Mouse (Mus musculus) retina, embryonic 14.5 days (tissue): ENCODE data around the gene Nlk.
"Not testable (repeated sequence)": the region's sequence is repeated elsewhere in the genome, so short reads cannot be mapped to it uniquely, and the experiment has no call there.

Experiments
- DNase-seq: peaks from one replicate; pipeline ENCODE4 v3.0.0-alpha.2; 2015; ENCODE audit warnings: low spot score

The Nlk gene

GRCm38 (mm10) chr11:78595773-78596172, 101.4 kb downstream of the Nlk start:
- no peak for DNase-seq

DNA sequence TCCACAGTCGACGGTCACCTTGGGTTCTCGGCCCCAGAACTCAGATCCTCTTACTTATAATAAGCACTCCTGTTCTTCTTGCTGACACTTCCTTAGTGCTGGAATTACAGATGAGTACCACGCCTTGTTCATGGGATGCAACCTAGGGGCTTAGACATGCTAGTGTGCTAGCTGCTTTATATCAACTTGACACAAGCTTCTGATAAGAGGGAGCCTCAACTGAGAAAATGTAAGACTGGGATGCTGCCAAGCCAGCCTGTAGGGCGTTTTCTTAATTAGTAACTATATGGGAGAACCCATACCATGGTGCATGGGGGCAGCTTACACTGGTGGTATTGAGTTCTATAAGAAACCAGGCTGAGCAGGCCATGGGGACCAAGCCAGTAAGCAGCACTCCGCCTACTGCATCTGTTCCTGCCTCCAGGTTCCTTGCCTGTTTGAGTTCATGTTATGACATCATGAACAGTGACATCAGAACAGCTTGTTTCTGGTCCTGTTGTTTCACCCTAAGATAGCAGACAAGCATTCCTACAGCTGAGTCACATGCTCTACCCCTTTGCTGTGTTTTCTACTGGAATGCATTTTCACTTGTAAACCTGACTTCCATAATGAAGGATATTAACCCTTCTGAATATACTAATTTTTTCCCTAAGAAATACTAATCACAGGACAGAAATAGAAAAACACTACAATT, 102.8 kb downstream of the Nlk start:
- no peak for DNase-seq

DNA sequence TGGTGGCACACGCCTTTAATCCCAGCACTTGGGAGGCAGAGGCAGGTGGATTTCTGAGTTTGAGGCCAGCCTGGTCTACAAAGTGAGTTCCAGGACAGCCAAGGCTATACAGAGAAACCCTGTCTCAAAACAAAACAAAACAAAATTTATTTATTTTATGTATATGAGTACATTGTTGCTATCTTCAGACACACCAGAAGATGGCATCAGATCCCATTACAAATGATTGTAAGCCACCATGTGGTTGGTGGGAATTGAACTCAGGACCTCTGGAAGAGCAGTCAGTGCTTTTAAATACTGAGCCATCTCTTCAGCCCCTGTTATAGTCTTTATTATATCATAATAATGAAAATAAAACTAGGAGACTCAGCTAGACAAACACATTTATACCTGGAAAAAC, 109.5 kb downstream of the Nlk start:
- not testable (repeated sequence) for DNase-seq

DNA sequence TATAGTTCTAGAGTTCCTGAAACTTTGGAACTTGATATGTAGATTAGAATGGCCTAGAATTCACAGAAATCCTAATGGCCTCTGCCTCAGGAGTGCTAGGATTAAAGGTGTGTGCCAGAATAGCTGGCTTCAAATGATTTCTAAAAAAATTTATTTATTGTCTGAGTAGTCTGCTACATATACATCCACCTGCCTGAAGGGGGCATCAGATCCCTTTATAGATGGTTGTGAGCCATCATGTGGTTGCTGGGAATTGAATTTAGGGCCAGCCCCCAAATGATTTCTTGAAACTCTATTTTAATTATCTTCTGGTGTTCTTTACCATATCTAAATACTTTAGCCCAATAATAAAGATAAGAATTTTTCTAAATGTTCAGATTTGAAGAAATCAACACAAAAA, 111.1 kb downstream of the Nlk start:
- no peak for DNase-seq

- no peak for DNase-seq
Measured at GRCm38 (mm10) chr11:78582848-78583247, 114.3 kb downstream of the Nlk start.

DNA sequence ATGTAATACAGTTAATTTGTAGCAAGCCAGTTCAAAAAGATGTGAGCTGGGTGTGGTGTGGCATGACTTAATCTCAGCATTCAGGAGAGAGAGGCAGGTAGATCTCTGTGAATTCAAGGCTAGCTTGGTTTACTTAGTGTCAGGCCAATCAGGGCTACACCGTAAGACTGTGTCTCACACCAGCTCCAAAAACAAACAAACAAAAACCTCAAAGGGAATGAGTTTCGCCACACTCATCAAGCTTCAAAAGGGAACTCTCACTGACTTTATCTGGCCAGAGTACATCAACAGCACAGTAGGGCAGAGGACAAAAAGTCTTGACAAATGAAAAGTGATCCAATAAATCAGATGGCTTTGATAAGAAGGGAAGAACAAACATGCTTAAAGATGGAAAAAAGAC, 122.2 kb downstream of the Nlk start:
- no peak for DNase-seq

GRCm38 (mm10) chr11:78574536-78574935, 122.6 kb downstream of the Nlk start:
- no peak for DNase-seq

GRCm38 (mm10) chr11:78574031-78574430, 123.1 kb downstream of the Nlk start:
- DNase-seq: not testable (repeated sequence)

DNA sequence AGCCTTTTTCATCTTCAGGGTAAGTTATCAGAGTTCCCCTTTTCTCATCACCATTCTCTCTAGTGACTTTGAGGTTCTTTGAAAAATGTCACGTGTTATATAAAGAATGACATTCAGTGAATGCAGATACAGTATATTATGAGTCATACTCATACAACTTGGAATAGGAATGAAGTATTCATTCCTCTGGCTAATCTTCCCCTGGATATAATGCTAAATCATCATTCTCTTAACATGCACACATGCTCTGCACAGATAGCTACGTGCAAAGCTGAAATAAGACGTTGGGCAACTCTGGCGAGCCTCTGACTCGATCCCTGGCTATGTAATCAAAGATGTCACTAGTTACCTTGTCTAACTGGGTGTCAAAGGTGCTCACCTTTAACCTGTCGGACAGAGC, 125.3 kb downstream of the Nlk start:
- DNase-seq: no peak

DNA sequence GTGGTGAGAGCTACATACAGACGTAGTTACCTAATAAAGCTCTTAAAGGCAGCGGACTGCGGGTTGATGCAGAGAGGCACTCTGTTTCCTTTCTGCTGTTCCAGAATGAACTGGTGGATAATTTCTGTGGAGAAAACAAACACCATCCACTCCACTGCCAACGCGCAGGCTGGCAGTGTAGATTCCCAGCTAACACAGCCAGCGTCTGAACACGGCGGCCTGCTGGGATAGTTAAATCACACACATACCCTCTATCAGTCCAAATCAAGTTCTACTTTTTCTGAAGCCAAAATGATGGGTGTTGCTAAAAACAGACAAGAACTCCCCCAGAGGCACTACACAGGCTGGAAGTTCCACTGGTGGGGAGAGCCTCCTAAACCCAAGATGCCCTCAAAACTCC, 125.7 kb downstream of the Nlk start:
- DNase-seq: no peak

- DNase-seq: no peak
Measured at GRCm38 (mm10) chr11:78569806-78570205, 127.4 kb downstream of the Nlk start.

DNA sequence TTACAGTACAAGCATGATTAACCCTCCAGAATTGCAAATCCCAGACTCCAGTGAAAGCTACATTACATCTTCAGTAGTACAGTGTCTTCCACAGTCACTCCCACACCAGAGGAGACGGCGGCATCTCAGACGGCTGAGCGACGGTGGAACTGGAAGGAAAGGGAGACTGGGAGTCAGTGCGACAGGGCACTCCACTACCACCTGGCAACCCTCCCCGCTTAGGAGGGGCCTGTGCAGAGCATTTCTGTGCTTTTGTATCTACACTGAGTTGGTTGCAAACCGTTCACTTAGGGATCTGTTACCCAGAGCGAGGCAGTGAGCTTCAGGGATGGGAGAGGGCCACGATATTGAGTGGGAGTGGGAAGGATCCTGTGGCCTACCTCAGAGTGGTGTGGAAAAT, 128.3 kb downstream of the Nlk start:
- DNase-seq: no peak

DNA sequence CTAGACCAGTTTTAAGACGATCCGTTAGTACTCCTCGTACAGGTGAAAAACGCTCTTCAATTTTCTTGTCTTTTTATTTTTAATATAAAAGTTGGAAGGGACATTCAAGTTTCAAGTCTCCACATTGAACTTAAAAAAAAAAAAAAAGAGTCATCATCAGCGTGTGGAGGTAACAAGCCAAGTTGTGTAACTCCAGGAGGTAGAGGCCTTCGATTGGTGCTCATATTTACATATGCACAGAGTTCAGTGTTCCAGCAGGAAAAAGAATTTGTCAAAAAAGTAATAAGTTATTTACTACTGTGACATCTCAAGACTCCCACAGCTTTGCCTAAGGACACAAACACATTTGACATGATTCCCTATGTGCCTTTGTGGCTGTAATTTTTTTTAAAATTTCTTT, 129.6 kb downstream of the Nlk start:
- no peak for DNase-seq

DNA sequence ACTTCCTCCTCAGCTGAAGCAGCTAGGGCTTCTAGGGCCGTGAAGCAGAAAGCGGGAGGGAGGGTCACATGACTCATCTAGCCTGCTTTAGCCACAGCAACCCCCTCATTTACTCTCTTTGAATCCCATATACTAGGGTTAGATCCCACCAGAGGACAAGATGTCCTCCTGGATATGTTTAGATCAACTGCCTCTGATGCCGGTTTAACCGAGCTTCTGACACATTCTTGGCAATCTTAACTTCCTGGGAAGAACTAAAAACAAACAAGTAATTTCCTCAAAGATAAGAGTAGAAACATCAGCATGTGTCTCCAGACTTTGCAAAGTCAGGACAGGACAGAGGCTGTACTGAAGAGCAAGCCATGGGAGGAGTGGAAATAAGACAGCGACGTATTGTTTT, 130.4 kb downstream of the Nlk start:
- no peak for DNase-seq

DNA sequence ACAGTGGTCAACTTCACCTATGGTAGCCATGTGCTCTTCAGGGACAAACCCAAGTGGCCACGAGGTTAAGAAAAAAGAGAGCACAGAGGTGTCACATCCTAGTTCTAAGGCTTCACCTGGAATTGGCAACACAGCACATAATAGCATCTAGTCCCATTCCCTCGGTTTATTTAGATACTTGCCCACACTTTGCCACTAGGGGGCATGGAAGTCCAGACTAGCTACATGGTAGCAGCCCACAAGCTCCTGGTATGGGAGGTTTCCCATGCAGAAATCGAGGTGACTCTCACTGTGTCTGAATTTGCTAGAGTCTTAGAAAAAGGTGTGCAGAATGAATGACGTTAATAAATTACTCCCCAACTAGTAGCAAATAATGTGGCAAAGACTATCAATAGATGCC, 136.7 kb downstream of the Nlk start:
- DNase-seq: peak; percentile 90

- DNase-seq: peak; percentile 20
Measured at GRCm38 (mm10) chr11:78557241-78557640, 139.9 kb downstream of the Nlk start.

DNA sequence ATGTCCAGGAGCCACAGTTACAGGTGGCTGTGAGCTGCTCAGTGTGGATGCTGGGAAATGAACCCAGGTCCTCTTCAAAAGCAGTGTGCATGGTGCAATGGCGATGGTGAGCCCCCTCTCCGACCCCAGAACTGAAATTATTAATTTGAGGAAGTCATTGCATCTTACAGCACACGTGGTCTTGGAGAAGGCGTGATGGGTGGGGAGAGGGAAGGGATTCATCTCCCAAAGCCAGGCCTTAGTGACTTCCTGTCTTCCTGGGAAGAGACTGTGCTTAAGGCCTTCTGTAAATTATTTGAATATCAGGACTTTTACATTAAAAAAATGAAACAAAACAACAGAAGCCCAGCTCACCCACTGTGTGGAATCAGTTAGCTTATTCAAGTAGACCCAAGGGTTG, 141.1 kb downstream of the Nlk start:
- DNase-seq: no peak

- DNase-seq: no peak
Measured at GRCm38 (mm10) chr11:78555623-78556022, 141.6 kb downstream of the Nlk start.

DNA sequence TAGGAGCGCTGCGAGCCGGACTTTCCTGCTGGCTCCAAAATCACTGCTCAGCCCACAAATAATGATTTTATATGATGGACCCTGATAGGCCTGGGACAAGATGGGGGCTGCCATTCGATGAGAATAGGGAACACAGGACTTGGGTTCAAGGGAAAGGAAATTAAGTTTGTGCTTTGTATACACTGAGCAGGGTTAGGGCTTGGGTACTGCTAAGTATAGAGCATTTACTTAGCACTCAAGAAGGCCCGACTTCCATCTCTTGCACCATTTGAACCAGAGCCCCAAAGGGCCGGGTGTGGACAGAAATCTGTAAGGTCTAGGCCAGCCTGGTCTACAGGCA, 146.1 kb downstream of the Nlk start:
- DNase-seq: no peak

DNA sequence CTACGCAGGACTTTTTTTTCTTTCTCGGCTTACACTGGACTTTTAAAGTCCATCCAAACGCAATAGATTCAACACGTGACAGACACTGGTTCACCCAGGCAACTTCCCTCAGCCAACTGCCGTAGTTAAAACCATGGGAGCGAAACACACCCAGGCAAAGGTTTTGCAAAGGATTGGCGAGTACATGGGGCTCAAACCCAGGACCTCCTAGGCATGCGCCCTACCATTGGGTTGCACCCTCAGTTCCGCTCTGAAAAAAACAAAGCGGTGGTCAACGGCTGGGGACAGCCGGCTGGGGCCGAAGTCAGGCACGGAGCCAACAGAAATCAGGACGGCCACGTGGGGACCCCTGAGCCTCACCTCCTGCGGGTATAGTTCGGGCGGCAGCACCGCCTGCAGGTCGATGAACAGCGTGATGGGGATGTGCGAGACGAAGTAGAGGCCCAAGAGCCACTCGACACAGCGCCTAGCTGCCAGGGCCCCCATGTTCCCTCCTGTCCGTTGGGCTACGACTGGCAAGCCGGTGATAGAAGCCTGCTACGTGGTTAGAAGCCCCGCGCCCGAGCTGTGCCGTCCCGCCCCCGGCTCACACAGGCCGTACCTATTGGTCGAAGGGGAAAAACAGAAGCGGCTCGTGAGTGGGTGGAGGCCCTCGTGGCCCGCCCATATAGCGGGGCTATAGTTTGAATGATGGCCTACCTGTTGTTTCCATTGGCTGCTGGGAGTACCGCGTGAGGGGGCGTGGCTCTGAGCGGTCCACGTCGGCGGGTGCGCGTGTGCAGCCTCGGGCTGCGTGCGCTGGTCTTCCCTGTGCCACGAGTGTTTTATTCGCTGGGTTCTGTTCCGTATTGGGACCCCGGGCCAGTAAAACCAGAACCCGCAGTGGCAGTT, 146.8 kb downstream of the Nlk start, which contains the start of gene Tmem97:
Tmem97 (minus strand) TSS at position 610 of the 891 bp plus-strand sequence.
- DNase-seq: peak; percentile 96

- no peak for DNase-seq
Measured at GRCm38 (mm10) chr11:78549491-78549987, 147.6 kb downstream of the Nlk start.

GRCm38 (mm10) chr11:78547718-78548460, 149.3 kb downstream of the Nlk start:
- no peak for DNase-seq

DNA sequence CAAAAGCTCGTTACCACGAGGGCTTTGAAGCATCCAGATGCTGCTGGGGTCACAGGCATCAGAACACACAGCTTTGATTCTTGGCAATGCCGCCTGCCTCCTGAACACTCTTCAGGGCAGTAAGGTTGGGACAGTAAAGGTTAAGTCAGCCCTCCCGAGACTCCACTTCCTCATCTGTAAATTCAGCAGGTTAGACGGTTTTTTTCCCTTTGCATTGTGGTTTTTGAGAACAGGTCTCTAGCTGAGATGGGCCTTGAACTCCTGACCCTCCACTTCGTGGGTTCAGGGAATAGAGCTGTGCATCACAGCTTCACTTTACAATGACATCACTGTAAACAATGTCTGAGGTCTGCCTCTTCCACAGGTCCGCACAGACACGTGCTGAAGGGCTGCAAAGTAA, 152.0 kb downstream of the Nlk start:
- DNase-seq: no peak
